26 mouse cellular contexts compared by ENCODE assay signal in genomic region chr5:77163597-77163996, GRCm38 (mm10). TPM values are rescaled to one million over a fixed set of nuclear protein-coding genes. Genes with fewer than 3 reads are reported as not detected.
DNase-seq lines count a peak whose midpoint lies in the region; ATAC-seq and TF ChIP-seq lines count a peak whose summit lies in the region.
"Had no signal": no experiment of that assay in that cellular context is flagged by ENCODE, and none has a peak within 500 bp of the region (broad histone marks: within the 10 kb centered on the region; RNA-seq: fewer than 3 reads in every experiment).

No protein-coding gene starts in this region.

- DNase-seq in heart, adult 11 months, result peak; percentile 66
- no peak for DNase-seq in heart, adult 18-20 months
- DNase-seq in lung, postnatal 10 days, result no peak
- DNase-seq in lung, postnatal 36 days, result peak; percentile 55
- no peak for DNase-seq in lung, postnatal 14 days
- DNase-seq in forebrain, postnatal 0 days, result no peak
- DNase-seq: adrenal gland, adult 8-10 months; adrenal gland, postnatal 14 days; adrenal gland, postnatal 36 days; B cell, adult 2 months; cerebellum, adult 11-12 months; cerebellum, adult 2 months; cerebellum, adult 9-10 months; cerebellum, postnatal 10 days; cerebellum, postnatal 25 days had no signal

- no peak overlapping the region for H3K9ac ChIP-seq in lung, embryonic 16.5 days (ENCODE audit: low read length)
- H3K9ac ChIP-seq in forebrain, postnatal 0 days, result no peak overlapping the region
- H3K9ac ChIP-seq: embryonic facial prominence, embryonic 12.5 days; forebrain, embryonic 13.5 days had no signal

- H3K36me3 ChIP-seq in lung, embryonic 16.5 days (ENCODE audit: control insufficient read depth, insufficient read depth, low read length), result no peaks in the 10 kb centered on the region
- no peaks in the 10 kb centered on the region for H3K36me3 ChIP-seq in forebrain, postnatal 0 days (ENCODE audit: insufficient read depth)
- H3K36me3 ChIP-seq: embryonic facial prominence, embryonic 10.5 days; embryonic facial prominence, embryonic 12.5 days; G1E had no signal

- no peak overlapping the region for H3K4me2 ChIP-seq in lung, embryonic 16.5 days (ENCODE audit: low read depth, low read length)
- no peak overlapping the region for H3K4me2 ChIP-seq in forebrain, postnatal 0 days (ENCODE audit: low read depth)
- H3K4me2 ChIP-seq: embryonic facial prominence, embryonic 12.5 days; forebrain, embryonic 13.5 days had no signal

- H3K27ac ChIP-seq in lung, embryonic 16.5 days (ENCODE audit: low read length), result no peak overlapping the region
- no peak overlapping the region for H3K27ac ChIP-seq in forebrain, postnatal 0 days (ENCODE audit: low read depth, low read length)
- H3K27ac ChIP-seq: embryonic facial prominence, embryonic 10.5 days; embryonic facial prominence, embryonic 12.5 days; forebrain, embryonic 13.5 days had no signal

- no peaks in the 10 kb centered on the region for H3K9me3 ChIP-seq in lung, embryonic 16.5 days (ENCODE audit: control insufficient read depth, low read length)
- no peaks in the 10 kb centered on the region for H3K9me3 ChIP-seq in forebrain, postnatal 0 days (ENCODE audit: low read length)
- H3K9me3 ChIP-seq: embryonic facial prominence, embryonic 10.5 days; embryonic facial prominence, embryonic 12.5 days; forebrain, embryonic 13.5 days; G1E had no signal

- H3K4me3 ChIP-seq in lung, embryonic 16.5 days (ENCODE audit: low read length), result no peak overlapping the region
- H3K4me3 ChIP-seq in forebrain, postnatal 0 days (ENCODE audit: low read depth, low read length), result no peak overlapping the region
- H3K4me3 ChIP-seq: embryonic facial prominence, embryonic 10.5 days; embryonic facial prominence, embryonic 12.5 days; forebrain, embryonic 13.5 days had no signal

- ATAC-seq in lung, embryonic 16.5 days (ENCODE audit: low read depth), result peak; percentile 26; the same call in 1 of the 2 replicates
- ATAC-seq in forebrain, postnatal 0 days, result no peak
- ATAC-seq: activated CD4-positive, CD25-positive, alpha-beta regulatory T cell, adult 4 months; CD4-positive, CD25-positive, alpha-beta regulatory T cell, adult 4 months; forebrain, embryonic 13.5 days; Patski had no signal

- no peak for TF ChIP-seq CTCF in forebrain, postnatal 0 days (IDR thresholded peaks at IDR 0.05; ENCODE audit: low read depth)

- H3K27me3 ChIP-seq in lung, embryonic 16.5 days (ENCODE audit: control insufficient read depth, insufficient read depth, low read depth, low read length), result no peaks in the 10 kb centered on the region
- H3K27me3 ChIP-seq in forebrain, postnatal 0 days (ENCODE audit: insufficient read depth, low read length), result no peaks in the 10 kb centered on the region
- H3K27me3 ChIP-seq: CH12.LX; embryonic facial prominence, embryonic 12.5 days; forebrain, embryonic 13.5 days had no signal

- 64% methylated on average over 7 of the region's 7 CpGs for WGBS in lung, embryonic 16.5 days
- WGBS in forebrain, postnatal 0 days, result 66% methylated on average over 7 of the region's 7 CpGs

- H3K4me1 ChIP-seq in lung, embryonic 16.5 days (replicated peaks; ENCODE audit: control insufficient read depth, insufficient read depth, low read length), result peaks cover 6% of the 10 kb centered on the region; the same call in 1 of the 2 replicates
- no peaks in the 10 kb centered on the region for H3K4me1 ChIP-seq in forebrain, postnatal 0 days (ENCODE audit: insufficient read depth)
- H3K4me1 ChIP-seq: forebrain, embryonic 13.5 days had no signal

RNA-seq across cellular contexts. Expression of gene Spink2, which starts 47.7 kb away (rescaled TPM):
- not detected for total RNA-seq in heart, adult 18-20 months (2021)
- 2.7 and 3.8 TPM in 2 replicates for polyA plus RNA-seq in lung, embryonic 16.5 days (2015; fragmentation: Nextera tagmentation; extraction: Ambion mirVana)
- total RNA-seq in forebrain, postnatal 0 days (2014; rRNA removed), result not detected in 2 replicates
- polyA plus RNA-seq in forebrain, postnatal 0 days (2015; fragmentation: Nextera tagmentation; extraction: Ambion mirVana), result 0.88 and 2.0 TPM in 2 replicates
- total RNA-seq: adrenal gland, adult 18-20 months; adrenal gland, adult 8-10 months; adrenal gland, postnatal 14 days; G1E had no signal
- polyA plus RNA-seq: CD4-positive, CD25-positive, alpha-beta regulatory T cell, adult 4 months; cerebellum, adult 2 months; cortical plate, adult 2 months; G1E; Patski had no signal

RNA-seq across cellular contexts. Expression of gene Hopx, which starts 48.7 kb away (rescaled TPM):
- total RNA-seq in heart, adult 18-20 months (2021), result 100 to 1,000 TPM; 417 to 443 TPM
- polyA plus RNA-seq in lung, embryonic 16.5 days (2015; fragmentation: Nextera tagmentation; extraction: Ambion mirVana), result 13.6 and 18.1 TPM in 2 replicates
- 26.1 and 28.1 TPM in 2 replicates for total RNA-seq in forebrain, postnatal 0 days (2014; rRNA removed)
- 2.7 and 2.8 TPM in 2 replicates for polyA plus RNA-seq in forebrain, postnatal 0 days (2015; fragmentation: Nextera tagmentation; extraction: Ambion mirVana)
- total RNA-seq: G1E had no signal
- polyA plus RNA-seq: G1E, Patski had no signal

Comparison
In these comparisons a context has a peak if more than half of its experiments do, and no peak if none do; other contexts are left out.
1. DNase-seq: peak in heart, adult 11 months (single experiment) and lung, postnatal 36 days (single experiment); none in heart, adult 18-20 months (0 of 2), lung, postnatal 10 days (single experiment), lung, postnatal 14 days (single experiment) and forebrain, postnatal 0 days (single experiment).
2. RNA of gene Hopx, which starts 48.7 kb away (total RNA-seq): 417 to 443 TPM in heart, adult 18-20 months; 26.1 to 28.1 TPM in forebrain, postnatal 0 days; every median in the first group is over 10 times any median in the second.